Mouse (Mus musculus): ENCODE data around the gene Plpp1.

DNA sequence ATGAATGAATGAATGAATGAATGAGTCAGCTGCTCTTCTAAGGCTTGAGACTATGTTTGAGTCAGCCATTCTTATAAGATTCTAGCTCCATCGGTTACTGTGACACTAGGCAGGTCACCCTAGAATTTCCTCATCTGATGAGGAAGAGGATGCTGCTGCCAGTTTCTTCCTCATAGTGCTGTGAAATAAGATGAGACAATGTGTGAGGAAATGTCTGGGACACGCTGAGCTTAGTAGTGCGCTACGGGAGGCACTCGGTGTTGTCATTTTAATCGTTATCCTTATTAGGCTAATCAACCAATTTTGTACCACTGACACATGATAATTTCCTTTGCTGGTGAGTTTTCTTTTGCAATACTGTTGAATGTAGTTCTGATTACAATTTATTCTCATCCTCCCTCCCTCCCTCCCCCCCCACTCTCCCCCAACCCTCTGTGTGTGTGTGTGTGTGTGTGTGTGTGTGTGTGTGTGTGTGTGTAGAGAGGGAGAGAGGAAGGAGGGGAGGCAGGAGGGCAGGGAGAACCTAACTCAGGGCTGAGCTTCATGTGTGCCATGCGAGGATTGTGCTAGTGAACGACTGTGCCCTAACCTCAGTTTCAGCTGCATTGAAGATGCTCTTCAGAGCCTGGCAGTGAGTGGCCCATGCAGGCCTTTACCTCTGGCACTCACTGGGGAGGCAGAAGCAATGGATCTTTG is 11.3 kb downstream of the Plpp1 start:
- TF ChIP-seq CTCF (conservative IDR thresholded peaks at IDR 0.05; ENCODE audit: insufficient read depth, insufficient read length, low read depth, low read length) = no peak
- no peak for TF ChIP-seq POLR2A (IDR thresholded peaks at IDR 0.05; ENCODE audit: low read depth, low read length)
